In genomic region chr12:3365449-3366189, GRCm38 (mm10) we compare ENCODE assay signal across 8 mouse cellular contexts. TPM values are rescaled to one million over a fixed set of nuclear protein-coding genes. Genes with fewer than 3 reads are reported as not detected.
DNase-seq lines count a peak whose midpoint lies in the region; ATAC-seq lines count a peak whose summit lies in the region.

No protein-coding gene starts in this region.

- DNase-seq in adrenal gland, adult 2 months, result peak; percentile 63
- DNase-seq in adrenal gland, adult 8-10 months, result no peak
- peak; percentile 7 for DNase-seq in ovary, postnatal 10 days (ENCODE audit: low spot score)
- DNase-seq in ovary, postnatal 14 days (ENCODE audit: low spot score), result no peak
- peak; percentile 30 for DNase-seq in embryonic facial prominence, embryonic 11.5 days (ENCODE audit: low spot score)
- peak; percentile 45 for DNase-seq in thymus, postnatal 4 days

- peak overlapping the region; percentile 67 for H3K4me3 ChIP-seq in embryonic facial prominence, embryonic 11.5 days (ENCODE audit: low read depth, low read length)
- H3K4me3 ChIP-seq in hindbrain, embryonic 13.5 days, result peak overlapping the region; percentile 88
- H3K4me3 ChIP-seq in macrophage (ENCODE audit: inconsistent target), result peak overlapping the region; percentile 79

- H3K9ac ChIP-seq in embryonic facial prominence, embryonic 11.5 days (replicated peaks; ENCODE audit: low read length), result peak overlapping the region; percentile 84
- H3K9ac ChIP-seq in hindbrain, embryonic 13.5 days, result peak overlapping the region; percentile 99

- H3K9me3 ChIP-seq in embryonic facial prominence, embryonic 11.5 days (replicated peaks; ENCODE audit: control insufficient read depth, low read length), result no peaks in the 10 kb centered on the region; the same call in 1 of the 2 replicates
- H3K9me3 ChIP-seq in hindbrain, embryonic 13.5 days, result peaks cover 4% of the 10 kb centered on the region; the same call in 1 of the 2 replicates

- peak; percentile 25 for ATAC-seq in embryonic facial prominence, embryonic 11.5 days (replicated peaks; ENCODE audit: insufficient number of reproducible peaks, low FRiP score, low TSS enrichment, low read depth)
- ATAC-seq in hindbrain, embryonic 13.5 days (ENCODE audit: low FRiP score), result peak; percentile 61

- peaks cover 3% of the 10 kb centered on the region for H3K36me3 ChIP-seq in embryonic facial prominence, embryonic 11.5 days (replicated peaks; ENCODE audit: control insufficient read depth, insufficient read depth, low read depth, low read length)
- peaks cover 17% of the 10 kb centered on the region for H3K36me3 ChIP-seq in hindbrain, embryonic 13.5 days
- no peaks in the 10 kb centered on the region; the same call in 1 of the 2 replicates for H3K36me3 ChIP-seq in macrophage (ENCODE audit: inconsistent target)

- 2% methylated on average over 31 of the region's 31 CpGs for WGBS in embryonic facial prominence, embryonic 11.5 days
- 3% methylated on average over 31 of the region's 31 CpGs for WGBS in hindbrain, embryonic 13.5 days
- WGBS in macrophage (ENCODE audit: missing documents), result 24% methylated on average over 31 of the region's 31 CpGs

- H3K27me3 ChIP-seq in embryonic facial prominence, embryonic 11.5 days (ENCODE audit: control insufficient read depth, insufficient read depth, low read length), result no peaks in the 10 kb centered on the region
- H3K27me3 ChIP-seq in hindbrain, embryonic 13.5 days, result no peaks in the 10 kb centered on the region

- peak overlapping the region; percentile 11; the same call in 1 of the 2 replicates for H3K27ac ChIP-seq in embryonic facial prominence, embryonic 11.5 days (replicated peaks; ENCODE audit: low read depth, low read length)
- peak overlapping the region; percentile 98 for H3K27ac ChIP-seq in hindbrain, embryonic 13.5 days
- peak overlapping the region; percentile 25; the same call in 1 of the 2 replicates for H3K27ac ChIP-seq in macrophage

- H3K4me1 ChIP-seq in embryonic facial prominence, embryonic 11.5 days (ENCODE audit: control insufficient read depth, insufficient read depth, low read length), result no peaks in the 10 kb centered on the region
- peaks cover 54% of the 10 kb centered on the region for H3K4me1 ChIP-seq in hindbrain, embryonic 13.5 days (replicated peaks)

- peak overlapping the region; percentile 59 for H3K4me2 ChIP-seq in embryonic facial prominence, embryonic 11.5 days (ENCODE audit: low read depth, low read length)
- peak overlapping the region; percentile 87 for H3K4me2 ChIP-seq in hindbrain, embryonic 13.5 days

- H3K79me2 ChIP-seq in macrophage (ENCODE audit: inconsistent target), result no peaks in the 10 kb centered on the region; the same call in 1 of the 2 replicates

RNA-seq across cellular contexts. Expression of gene Kif3c, which starts 0.7 kb away (rescaled TPM):
- total RNA-seq in adrenal gland, adult 2 months (2021), result 10 to 100 TPM; 17.5 to 26.9 TPM
- 11.3 and 21.2 TPM in 2 replicates for polyA plus RNA-seq in adrenal gland, adult 2 months (2012; rRNA removed)
- total RNA-seq in adrenal gland, adult 8-10 months (2022), result 10 to 100 TPM; 32.7 to 53.6 (median 38.6) TPM
- 16.1 and 17.1 TPM in 2 replicates for polyA plus RNA-seq in embryonic facial prominence, embryonic 11.5 days (2014; fragmentation: Nextera tagmentation; extraction: Ambion mirVana)
- 77.8 and 80.7 TPM in 2 replicates for polyA plus RNA-seq in hindbrain, embryonic 13.5 days (2015; fragmentation: Nextera tagmentation; extraction: Ambion mirVana)
- 100 to 1,000 TPM in 6 of 26 experiments, 10 to 100 TPM in 17, 1 to 10 TPM in 3; 7.0 to 251 (median 56.0) TPM for total RNA-seq in macrophage (2018; cell fraction: chromatin; rRNA removed)
- total RNA-seq in macrophage (2018; cell fraction: cytosol; rRNA removed), result 10 to 100 TPM in 14 of 26 experiments, 1 to 10 TPM in 12; 8.8 to 42.4 (median 15.7) TPM
- total RNA-seq in macrophage (2018; cell fraction: nucleus; rRNA removed), result 100 to 1,000 TPM in 1 of 26 experiments, 10 to 100 TPM in 22, 1 to 10 TPM in 3; 6.1 to 117 (median 44.0) TPM
- polyA plus RNA-seq in macrophage (2018), result 3.7 to 7.5 TPM (median 5.0 TPM) in 3 replicates

RNA-seq across cellular contexts. Expression of gene Rab10, which starts 55.9 kb away (rescaled TPM):
- total RNA-seq in adrenal gland, adult 2 months (2021), result 100 to 1,000 TPM; 195 to 206 TPM
- polyA plus RNA-seq in adrenal gland, adult 2 months (2012; rRNA removed), result 60.6 and 65.6 TPM in 2 replicates
- total RNA-seq in adrenal gland, adult 8-10 months (2022), result 100 to 1,000 TPM; 179 to 239 (median 190) TPM
- polyA plus RNA-seq in embryonic facial prominence, embryonic 11.5 days (2014; fragmentation: Nextera tagmentation; extraction: Ambion mirVana), result 97.2 and 107 TPM in 2 replicates
- polyA plus RNA-seq in hindbrain, embryonic 13.5 days (2015; fragmentation: Nextera tagmentation; extraction: Ambion mirVana), result 136 and 138 TPM in 2 replicates
- total RNA-seq in macrophage (2018; cell fraction: chromatin; rRNA removed), result 100 to 1,000 TPM in 5 of 26 experiments, 10 to 100 TPM in 21; 17.3 to 133 (median 55.5) TPM
- total RNA-seq in macrophage (2018; cell fraction: cytosol; rRNA removed), result 100 to 1,000 TPM; 110 to 277 (median 170) TPM
- 100 to 1,000 TPM in 16 of 26 experiments, 10 to 100 TPM in 10; 56.5 to 254 (median 127) TPM for total RNA-seq in macrophage (2018; cell fraction: nucleus; rRNA removed)
- polyA plus RNA-seq in macrophage (2018), result 95.3 to 163 TPM (median 111 TPM) in 3 replicates

Comparison
In these comparisons a context has a peak if more than half of its experiments do, and no peak if none do; other contexts are left out.
1. DNase-seq: peak in adrenal gland, adult 2 months (single experiment), ovary, postnatal 10 days (single experiment), embryonic facial prominence, embryonic 11.5 days (single experiment) and thymus, postnatal 4 days (single experiment); none in adrenal gland, adult 8-10 months (single experiment) and ovary, postnatal 14 days (single experiment).
2. H3K27ac ChIP-seq: peak in every context shown above with its lines; median percentile 98 in hindbrain, embryonic 13.5 days; 25 in macrophage; 11 in embryonic facial prominence, embryonic 11.5 days.
3. Peak in every context shown above with its lines, with median percentiles within 50 percentile points of each other: H3K4me3 ChIP-seq.